Comparison of ENCODE assay signal across 16 mouse cellular contexts in the genomic region with DNA sequence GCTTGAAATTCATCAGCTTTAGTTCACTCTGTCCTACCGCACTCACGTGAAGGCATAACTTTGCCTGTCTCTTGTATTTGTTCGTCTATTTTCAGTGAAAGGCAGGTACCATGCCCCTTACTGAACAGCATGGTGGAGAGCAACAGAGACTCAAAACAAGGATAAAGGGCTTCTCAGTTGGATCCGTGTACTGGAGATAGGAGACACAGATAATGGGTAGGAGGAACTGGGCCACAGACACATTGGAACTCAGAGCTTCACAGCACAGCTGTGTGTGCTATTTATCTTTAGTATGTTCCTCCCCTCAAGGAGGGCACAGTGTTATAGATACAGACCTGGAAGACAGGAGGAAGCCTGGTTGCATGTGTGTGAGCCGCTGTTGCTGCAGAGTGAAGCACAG.
"Had no signal": no experiment of that assay in that cellular context is flagged by ENCODE, and none has a peak within 500 bp of the region (broad histone marks: within the 10 kb centered on the region; RNA-seq: fewer than 3 reads in every experiment).

No protein-coding gene starts in this region.

- H3K36me3 ChIP-seq: neural tube, embryonic 13.5 days; neural tube, embryonic 15.5 days; stomach, embryonic 15.5 days had no signal

- H3K27ac ChIP-seq: neural tube, embryonic 13.5 days; neural tube, embryonic 15.5 days; stomach, embryonic 15.5 days; stomach, postnatal 0 days had no signal

- H3K4me2 ChIP-seq: neural tube, embryonic 13.5 days; neural tube, embryonic 15.5 days; stomach, embryonic 15.5 days had no signal

- H3K9me3 ChIP-seq: neural tube, embryonic 13.5 days; neural tube, embryonic 15.5 days; stomach, embryonic 15.5 days had no signal

- DNase-seq: retina, postnatal 1 day; right cerebral cortex, adult 18-20 months; right cerebral cortex, postnatal 14 days; right cerebral cortex, postnatal 25 days; right cerebral cortex, postnatal 4 days; spleen, adult 18-20 months; thymus, adult 18-20 months; thymus, adult 2 months; thymus, postnatal 14 days; thymus, postnatal 25 days; thymus, postnatal 36 days; thymus, postnatal 4 days had no signal

- H3K27me3 ChIP-seq: neural tube, embryonic 13.5 days; neural tube, embryonic 15.5 days; stomach, embryonic 15.5 days had no signal

- H3K4me3 ChIP-seq: neural tube, embryonic 13.5 days; neural tube, embryonic 15.5 days; stomach, embryonic 15.5 days had no signal

- H3K4me1 ChIP-seq: neural tube, embryonic 13.5 days; neural tube, embryonic 15.5 days; stomach, embryonic 15.5 days had no signal

- H3K9ac ChIP-seq: neural tube, embryonic 13.5 days; neural tube, embryonic 15.5 days; stomach, embryonic 15.5 days had no signal
